ENCODE assay signal across 16 mouse cellular contexts in genomic region chr7:73336380-73336779, GRCm38 (mm10). TPM values are rescaled to one million over a fixed set of nuclear protein-coding genes. Genes with fewer than 3 reads are reported as not detected.
A peak's percentile ranks its signal among the peaks of the same experiment; 100 is the strongest.
DNase-seq lines count a peak whose midpoint lies in the region; ATAC-seq and TF ChIP-seq lines count a peak whose summit lies in the region.
"Had no signal": no experiment of that assay in that cellular context is flagged by ENCODE, and none has a peak within 500 bp of the region (broad histone marks: within the 10 kb centered on the region; RNA-seq: fewer than 3 reads in every experiment).

No protein-coding gene starts in this region.

- H3K4me2 ChIP-seq in forebrain, embryonic 15.5 days (replicated peaks) = no peak overlapping the region
- no peak overlapping the region for H3K4me2 ChIP-seq in forebrain, embryonic 12.5 days
- H3K4me2 ChIP-seq in midbrain, postnatal 0 days (ENCODE audit: low read depth, low read length, poor library complexity, severe bottlenecking) = no peak overlapping the region
- no peak overlapping the region for H3K4me2 ChIP-seq in midbrain, embryonic 16.5 days (ENCODE audit: low read length)
- H3K4me2 ChIP-seq in intestine, embryonic 16.5 days (ENCODE audit: low read depth, low read length) = no peak overlapping the region
- H3K4me2 ChIP-seq in stomach, embryonic 16.5 days (ENCODE audit: low read depth, low read length) = no peak overlapping the region
- H3K4me2 ChIP-seq: heart, embryonic 13.5 days; liver, embryonic 15.5 days had no signal

- no peak overlapping the region for H3K27ac ChIP-seq in forebrain, embryonic 15.5 days (replicated peaks)
- H3K27ac ChIP-seq in forebrain, embryonic 12.5 days = no peak overlapping the region
- 0 out of 2 replicates have a peak overlapping the region, but pooled peaks have one; percentile 32 for H3K27ac ChIP-seq in midbrain, postnatal 0 days (ENCODE audit: low read depth, low read length)
- H3K27ac ChIP-seq in midbrain, embryonic 16.5 days (ENCODE audit: low read length) = no peak overlapping the region
- H3K27ac ChIP-seq in intestine, embryonic 16.5 days (ENCODE audit: low read length) = peak overlapping the region; percentile 21; the same call in 1 of the 2 replicates
- H3K27ac ChIP-seq in stomach, embryonic 16.5 days (ENCODE audit: low read length) = peak overlapping the region; percentile 66
- no peak overlapping the region for H3K27ac ChIP-seq in heart, embryonic 10.5 days
- H3K27ac ChIP-seq: embryonic facial prominence, embryonic 10.5 days; heart, embryonic 13.5 days; liver, embryonic 15.5 days had no signal

- no peak overlapping the region for H3K4me3 ChIP-seq in forebrain, embryonic 15.5 days
- no peak overlapping the region for H3K4me3 ChIP-seq in forebrain, embryonic 12.5 days (replicated peaks)
- H3K4me3 ChIP-seq in midbrain, postnatal 0 days (ENCODE audit: low read depth, low read length) = no peak overlapping the region
- H3K4me3 ChIP-seq in midbrain, embryonic 16.5 days (ENCODE audit: low read depth, low read length) = no peak overlapping the region
- H3K4me3 ChIP-seq in intestine, embryonic 16.5 days (ENCODE audit: low read length) = no peak overlapping the region
- no peak overlapping the region for H3K4me3 ChIP-seq in stomach, embryonic 16.5 days (replicated peaks; ENCODE audit: low read length)
- H3K4me3 ChIP-seq in heart, embryonic 10.5 days = no peak overlapping the region
- H3K4me3 ChIP-seq: embryonic facial prominence, embryonic 10.5 days; heart, embryonic 13.5 days; liver, embryonic 15.5 days had no signal

- DNase-seq in midbrain, postnatal 0 days (ENCODE audit: low spot score) = peak; percentile 66
- no peak for DNase-seq in heart, embryonic 10.5 days (ENCODE audit: low spot score)
- DNase-seq in kidney, postnatal 10 days = no peak
- DNase-seq: adrenal gland, postnatal 10 days; cerebellum, adult 11 months; gastrocnemius, postnatal 25 days; lung, postnatal 4 days had no signal

- H3K36me3 ChIP-seq in forebrain, embryonic 15.5 days = no peaks in the 10 kb centered on the region
- H3K36me3 ChIP-seq in forebrain, embryonic 12.5 days (replicated peaks) = no peaks in the 10 kb centered on the region
- H3K36me3 ChIP-seq in midbrain, postnatal 0 days (ENCODE audit: insufficient read depth, low read length) = no peaks in the 10 kb centered on the region
- no peaks in the 10 kb centered on the region for H3K36me3 ChIP-seq in midbrain, embryonic 16.5 days (ENCODE audit: control insufficient read depth, insufficient read depth, low read length)
- H3K36me3 ChIP-seq in intestine, embryonic 16.5 days (ENCODE audit: control insufficient read depth, insufficient read depth, low read length) = no peaks in the 10 kb centered on the region
- no peaks in the 10 kb centered on the region for H3K36me3 ChIP-seq in stomach, embryonic 16.5 days (ENCODE audit: control insufficient read depth, insufficient read depth, low read length)
- H3K36me3 ChIP-seq in heart, embryonic 10.5 days = no peaks in the 10 kb centered on the region
- H3K36me3 ChIP-seq: embryonic facial prominence, embryonic 10.5 days; heart, embryonic 13.5 days; liver, embryonic 15.5 days had no signal

- 0 out of 2 replicates have a peak overlapping the region, but pooled peaks have one; percentile 4 for H3K9ac ChIP-seq in forebrain, embryonic 15.5 days (replicated peaks)
- no peak overlapping the region for H3K9ac ChIP-seq in forebrain, embryonic 12.5 days
- no peak overlapping the region for H3K9ac ChIP-seq in midbrain, postnatal 0 days (replicated peaks; ENCODE audit: low read length, poor library complexity, severe bottlenecking)
- no peak overlapping the region for H3K9ac ChIP-seq in midbrain, embryonic 16.5 days (ENCODE audit: low read depth, low read length)
- no peak overlapping the region for H3K9ac ChIP-seq in intestine, embryonic 16.5 days (ENCODE audit: low read depth, low read length)
- no peak overlapping the region for H3K9ac ChIP-seq in stomach, embryonic 16.5 days (ENCODE audit: low read length)
- H3K9ac ChIP-seq: heart, embryonic 13.5 days; liver, embryonic 15.5 days had no signal

- no peak for ATAC-seq in forebrain, embryonic 15.5 days (replicated peaks)
- ATAC-seq in forebrain, embryonic 12.5 days (ENCODE audit: low FRiP score) = no peak
- ATAC-seq in midbrain, postnatal 0 days (ENCODE audit: low FRiP score) = no peak
- no peak for ATAC-seq in midbrain, embryonic 16.5 days
- no peak for ATAC-seq in intestine, embryonic 16.5 days
- ATAC-seq in stomach, embryonic 16.5 days (ENCODE audit: insufficient read depth, low FRiP score) = no peak; the same call in 1 of the 2 replicates
- ATAC-seq: inflammation-experienced regulatory T-cells, adult 6 months had no signal

- peaks cover 31% of the 10 kb centered on the region for H3K4me1 ChIP-seq in forebrain, embryonic 15.5 days
- H3K4me1 ChIP-seq in forebrain, embryonic 12.5 days = peaks cover 20% of the 10 kb centered on the region
- no peaks in the 10 kb centered on the region for H3K4me1 ChIP-seq in midbrain, postnatal 0 days (ENCODE audit: insufficient read depth, low read length)
- H3K4me1 ChIP-seq in midbrain, embryonic 16.5 days (ENCODE audit: control insufficient read depth, insufficient read depth, low read length) = peaks cover 5% of the 10 kb centered on the region; the same call in 1 of the 2 replicates
- peaks cover 14% of the 10 kb centered on the region; the same call in 1 of the 2 replicates for H3K4me1 ChIP-seq in intestine, embryonic 16.5 days (ENCODE audit: control insufficient read depth, insufficient read depth, low read length)
- peaks cover 20% of the 10 kb centered on the region for H3K4me1 ChIP-seq in stomach, embryonic 16.5 days (ENCODE audit: control insufficient read depth, insufficient read depth, low read length)
- peaks cover 15% of the 10 kb centered on the region for H3K4me1 ChIP-seq in heart, embryonic 10.5 days
- H3K4me1 ChIP-seq: liver, embryonic 15.5 days had no signal

- WGBS in forebrain, embryonic 15.5 days = 40% methylated on average over 7 of the region's 7 CpGs
- 66% methylated on average over 7 of the region's 7 CpGs for WGBS in forebrain, embryonic 12.5 days
- WGBS in midbrain, postnatal 0 days = 48% methylated on average over 7 of the region's 7 CpGs
- WGBS in midbrain, embryonic 16.5 days = 63% methylated on average over 7 of the region's 7 CpGs
- 37% methylated on average over 7 of the region's 7 CpGs for WGBS in intestine, embryonic 16.5 days
- 26% methylated on average over 7 of the region's 7 CpGs for WGBS in stomach, embryonic 16.5 days
- WGBS in heart, embryonic 10.5 days = 55% methylated on average over 7 of the region's 7 CpGs

- H3K27me3 ChIP-seq in forebrain, embryonic 15.5 days = no peaks in the 10 kb centered on the region
- peaks cover 3% of the 10 kb centered on the region; the same call in 1 of the 2 replicates for H3K27me3 ChIP-seq in forebrain, embryonic 12.5 days
- no peaks in the 10 kb centered on the region for H3K27me3 ChIP-seq in midbrain, postnatal 0 days (ENCODE audit: insufficient read depth, low read length)
- H3K27me3 ChIP-seq in midbrain, embryonic 16.5 days (ENCODE audit: control insufficient read depth, insufficient read depth, low read depth, low read length) = no peaks in the 10 kb centered on the region
- no peaks in the 10 kb centered on the region for H3K27me3 ChIP-seq in intestine, embryonic 16.5 days (replicated peaks; ENCODE audit: control insufficient read depth, insufficient read depth, low read length)
- H3K27me3 ChIP-seq in stomach, embryonic 16.5 days (ENCODE audit: control insufficient read depth, insufficient read depth, low read length) = no peaks in the 10 kb centered on the region
- no peaks in the 10 kb centered on the region; the same call in 1 of the 2 replicates for H3K27me3 ChIP-seq in heart, embryonic 10.5 days (ENCODE audit: insufficient read depth, poor library complexity, severe bottlenecking)
- H3K27me3 ChIP-seq: liver, embryonic 15.5 days had no signal

- no peaks in the 10 kb centered on the region for H3K9me3 ChIP-seq in forebrain, embryonic 15.5 days
- no peaks in the 10 kb centered on the region for H3K9me3 ChIP-seq in forebrain, embryonic 12.5 days
- no peaks in the 10 kb centered on the region for H3K9me3 ChIP-seq in midbrain, postnatal 0 days (ENCODE audit: low read length)
- H3K9me3 ChIP-seq in midbrain, embryonic 16.5 days (replicated peaks; ENCODE audit: control insufficient read depth, low read length, poor library complexity, severe bottlenecking) = no peaks in the 10 kb centered on the region
- no peaks in the 10 kb centered on the region for H3K9me3 ChIP-seq in intestine, embryonic 16.5 days (ENCODE audit: control insufficient read depth, low read length)
- no peaks in the 10 kb centered on the region for H3K9me3 ChIP-seq in stomach, embryonic 16.5 days (replicated peaks; ENCODE audit: control insufficient read depth, low read length)
- H3K9me3 ChIP-seq in heart, embryonic 10.5 days = no peaks in the 10 kb centered on the region
- H3K9me3 ChIP-seq: embryonic facial prominence, embryonic 10.5 days; heart, embryonic 13.5 days; liver, embryonic 15.5 days had no signal

- no peak for TF ChIP-seq CTCF in midbrain, postnatal 0 days (IDR thresholded peaks at IDR 0.05)

RNA-seq across cellular contexts. Expression of gene Rgma, which starts 38.9 kb away (rescaled TPM):
- polyA plus RNA-seq in forebrain, embryonic 15.5 days (2015; fragmentation: Nextera tagmentation; extraction: Ambion mirVana) = 20.3 and 25.2 TPM in 2 replicates
- polyA plus RNA-seq in forebrain, embryonic 12.5 days (2016; fragmentation: Nextera tagmentation; extraction: Ambion mirVana) = 37.3 and 42.3 TPM in 2 replicates
- total RNA-seq in midbrain, postnatal 0 days (2014; rRNA removed) = 129 and 160 TPM in 2 replicates
- 42.7 and 42.9 TPM in 2 replicates for polyA plus RNA-seq in midbrain, postnatal 0 days (2015; fragmentation: Nextera tagmentation; extraction: Ambion mirVana)
- 38.4 and 38.6 TPM in 2 replicates for polyA plus RNA-seq in midbrain, embryonic 16.5 days (2015; fragmentation: Nextera tagmentation; extraction: Ambion mirVana)
- polyA plus RNA-seq in intestine, embryonic 16.5 days (2015; fragmentation: Nextera tagmentation; extraction: Ambion mirVana) = 5.3 and 5.8 TPM in 2 replicates
- polyA plus RNA-seq in stomach, embryonic 16.5 days (2015; fragmentation: Nextera tagmentation; extraction: Ambion mirVana) = 10.7 and 11.7 TPM in 2 replicates
- polyA plus RNA-seq in heart, embryonic 10.5 days (2016; fragmentation: Nextera tagmentation; extraction: Ambion mirVana) = 3.4 and 6.9 TPM in 2 replicates
- polyA plus RNA-seq: inflammation-experienced regulatory T-cells, adult 6 months had no signal

Comparison
In these comparisons a context has a peak if more than half of its experiments do, and no peak if none do; other contexts are left out.
1. H3K27ac ChIP-seq: peak in midbrain, postnatal 0 days (single experiment), intestine, embryonic 16.5 days (single experiment) and stomach, embryonic 16.5 days (single experiment); none in forebrain, embryonic 15.5 days (single experiment), forebrain, embryonic 12.5 days (single experiment), midbrain, embryonic 16.5 days (single experiment) and heart, embryonic 10.5 days (single experiment).